31 mouse cellular contexts compared by ENCODE assay signal in the genomic region with DNA sequence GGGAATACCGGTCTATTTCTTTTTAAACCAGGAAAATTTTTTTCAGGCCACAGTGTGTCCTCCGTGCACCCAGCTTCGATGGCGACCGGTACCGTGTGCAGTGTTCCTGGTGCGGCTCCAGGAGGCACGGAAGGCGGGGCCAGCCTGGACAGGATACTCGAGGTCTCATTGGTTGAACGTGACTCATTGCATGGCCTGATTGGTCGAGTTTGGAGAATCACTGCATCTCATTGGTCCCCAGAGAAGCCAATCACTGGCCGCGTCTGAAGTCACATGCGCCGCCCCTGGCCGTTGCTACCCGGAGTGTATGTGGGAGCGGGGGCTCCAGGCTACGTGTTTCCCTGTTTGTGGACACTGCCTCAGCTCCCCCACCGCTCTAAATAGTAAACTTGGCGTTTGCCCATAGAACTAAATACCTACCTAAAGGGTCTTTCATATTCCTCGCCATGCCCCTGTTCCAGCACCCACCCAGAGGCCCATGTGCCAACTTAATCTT. TPM values are rescaled to one million over a fixed set of nuclear protein-coding genes. Genes with fewer than 3 reads are reported as not detected.
A peak's percentile ranks its signal among the peaks of the same experiment; 100 is the strongest.
DNase-seq lines count a peak whose midpoint lies in the region; ATAC-seq and TF ChIP-seq lines count a peak whose summit lies in the region.
"Had no signal": no experiment of that assay in that cellular context is flagged by ENCODE, and none has a peak within 500 bp of the region (broad histone marks: within the 10 kb centered on the region; RNA-seq: fewer than 3 reads in every experiment).

No protein-coding gene starts in this region.

- DNase-seq in heart, adult 11 months = peak; percentile 81
- peak; percentile 59 for DNase-seq in R1 (ENCODE audit: low read depth, low spot score)
- DNase-seq in testis, postnatal 14 days (ENCODE audit: low spot score) = peak; percentile 96
- no peak for DNase-seq in urinary bladder, postnatal 14 days (ENCODE audit: low spot score)
- no peak for DNase-seq in layer of hippocampus, adult 2 months (ENCODE audit: low spot score in 2 of 2)
- DNase-seq: adrenal gland, adult 8-10 months; adrenal gland, postnatal 14 days; adrenal gland, postnatal 36 days; B cell, adult 2 months; cerebellum, adult 11-12 months; cerebellum, adult 2 months; cerebellum, adult 9-10 months; cerebellum, postnatal 10 days; cerebellum, postnatal 25 days had no signal

- peak; percentile 97 for TF ChIP-seq POLR2A in testis, adult 2 months (IDR thresholded peaks at IDR 0.05; ENCODE audit: control insufficient read depth, low read depth, low read length)

- no peaks in the 10 kb centered on the region for H3K9me3 ChIP-seq in heart, embryonic 12.5 days (replicated peaks)
- H3K9me3 ChIP-seq: embryonic facial prominence, embryonic 10.5 days; embryonic facial prominence, embryonic 12.5 days; forebrain, embryonic 10.5 days; forebrain, embryonic 12.5 days; G1E had no signal

- H3K4me3 ChIP-seq in heart, embryonic 12.5 days = no peak overlapping the region
- H3K4me3 ChIP-seq in testis, adult 2 months (ENCODE audit: control insufficient read depth, low read depth, low read length) = peak overlapping the region; percentile 94
- no peak overlapping the region for H3K4me3 ChIP-seq in layer of hippocampus, adult 2 months
- H3K4me3 ChIP-seq: embryonic facial prominence, embryonic 10.5 days; embryonic facial prominence, embryonic 12.5 days; forebrain, embryonic 10.5 days; forebrain, embryonic 12.5 days had no signal

- H3K4me1 ChIP-seq in heart, embryonic 12.5 days (replicated peaks) = no peaks in the 10 kb centered on the region
- H3K4me1 ChIP-seq in testis, adult 2 months (ENCODE audit: control insufficient read depth, insufficient read depth, low read length) = peaks cover 4% of the 10 kb centered on the region; the same call in 1 of the 2 replicates
- H3K4me1 ChIP-seq: embryonic facial prominence, embryonic 10.5 days; embryonic facial prominence, embryonic 12.5 days; forebrain, embryonic 10.5 days; forebrain, embryonic 12.5 days had no signal

- H3K9ac ChIP-seq in heart, embryonic 12.5 days = no peak overlapping the region
- H3K9ac ChIP-seq: embryonic facial prominence, embryonic 12.5 days; forebrain, embryonic 12.5 days had no signal

- WGBS in heart, embryonic 12.5 days = 86% methylated on average over 23 of the region's 23 CpGs

- no peaks in the 10 kb centered on the region for H3K36me3 ChIP-seq in heart, embryonic 12.5 days
- H3K36me3 ChIP-seq in testis, adult 2 months (ENCODE audit: control insufficient read depth, insufficient read depth, low read length) = peaks cover 6% of the 10 kb centered on the region
- H3K36me3 ChIP-seq: embryonic facial prominence, embryonic 10.5 days; embryonic facial prominence, embryonic 12.5 days; forebrain, embryonic 10.5 days; forebrain, embryonic 12.5 days; G1E had no signal

- no peak overlapping the region for H3K27ac ChIP-seq in heart, embryonic 12.5 days (ENCODE audit: poor library complexity, severe bottlenecking)
- peak overlapping the region; percentile 99 for H3K27ac ChIP-seq in testis, adult 2 months (ENCODE audit: control insufficient read depth, insufficient read depth, low read depth, low read length)
- H3K27ac ChIP-seq in layer of hippocampus, adult 2 months = no peak overlapping the region
- H3K27ac ChIP-seq: embryonic facial prominence, embryonic 10.5 days; embryonic facial prominence, embryonic 12.5 days; forebrain, embryonic 10.5 days; forebrain, embryonic 12.5 days had no signal

- no peak overlapping the region for H3K4me2 ChIP-seq in heart, embryonic 12.5 days
- H3K4me2 ChIP-seq: embryonic facial prominence, embryonic 12.5 days; forebrain, embryonic 12.5 days had no signal

- ATAC-seq in heart, embryonic 12.5 days (ENCODE audit: insufficient number of reproducible peaks, low FRiP score) = no peak
- ATAC-seq in erythroid progenitor cell, adult 5-6 weeks (replicated peaks; ENCODE audit: low FRiP score, poor library complexity, severe bottlenecking) = no peak
- ATAC-seq: activated CD4-positive, CD25-positive, alpha-beta regulatory T cell, adult 4 months; CD4-positive, CD25-positive, alpha-beta regulatory T cell, adult 4 months; forebrain, embryonic 14.5 days; forebrain, embryonic 16.5 days; Patski had no signal

- no peak for TF ChIP-seq CTCF in testis, adult 2 months (IDR thresholded peaks at IDR 0.05; ENCODE audit: control insufficient read depth, insufficient read depth, insufficient replicate concordance, low read depth, low read length)
- TF ChIP-seq CTCF in layer of hippocampus, adult 2 months (conservative IDR thresholded peaks at IDR 0.05) = no peak

- 0 out of 2 replicates have a peak, but pooled peaks cover 5% of the 10 kb centered on the region for H3K27me3 ChIP-seq in heart, embryonic 12.5 days (replicated peaks)
- no peaks in the 10 kb centered on the region for H3K27me3 ChIP-seq in testis, adult 2 months (ENCODE audit: control insufficient read depth, insufficient read depth, low read length)
- H3K27me3 ChIP-seq: embryonic facial prominence, embryonic 12.5 days; forebrain, embryonic 12.5 days had no signal

RNA-seq across cellular contexts. Expression of a gene that starts 4.5 kb away (rescaled TPM):
- polyA plus RNA-seq in heart, embryonic 12.5 days (2016; fragmentation: Nextera tagmentation; extraction: Ambion mirVana) = not detected in 2 replicates
- polyA plus RNA-seq in testis, adult 2 months (2012; rRNA removed) = 418 and 545 TPM in 2 replicates
- total RNA-seq in layer of hippocampus, adult 2 months (2021) = not detected
- not detected in 2 replicates for total RNA-seq in erythroid progenitor cell, adult 5-6 weeks (2015; ENCODE audit: low replicate concordance)
- not detected in 2 replicates for total RNA-seq in erythroid progenitor cell, adult 5-6 weeks (2017; ENCODE audit: low replicate concordance)
- total RNA-seq: adrenal gland, adult 18-20 months; adrenal gland, adult 8-10 months; adrenal gland, postnatal 14 days; adrenal gland, postnatal 36 days; CH12.LX had no signal
- polyA plus RNA-seq: activated CD4-positive, CD25-positive, alpha-beta regulatory T cell, adult 4 months; CD4-positive, CD25-positive, alpha-beta regulatory T cell, adult 4 months; cerebellum, adult 2 months; cortical plate, adult 2 months; embryonic facial prominence, embryonic 10.5 days; embryonic facial prominence, embryonic 12.5 days; embryonic facial prominence, embryonic 14.5 days; forebrain, embryonic 10.5 days; forebrain, embryonic 12.5 days; forebrain, embryonic 14.5 days; forebrain, embryonic 16.5 days; G1E; Patski had no signal

RNA-seq across cellular contexts. Expression of a gene that starts 35.6 kb away (rescaled TPM):
- polyA plus RNA-seq in heart, embryonic 12.5 days (2016; fragmentation: Nextera tagmentation; extraction: Ambion mirVana) = 0.10 and 0.15 TPM in 2 replicates
- 0.06 and 0.16 TPM in 2 replicates for polyA plus RNA-seq in testis, adult 2 months (2012; rRNA removed)
- total RNA-seq in layer of hippocampus, adult 2 months (2021) = under 1 TPM; 0.51 to 0.56 TPM
- not detected in 2 replicates for total RNA-seq in erythroid progenitor cell, adult 5-6 weeks (2015; ENCODE audit: low replicate concordance)
- not detected in 2 replicates for total RNA-seq in erythroid progenitor cell, adult 5-6 weeks (2017; ENCODE audit: low replicate concordance)
- total RNA-seq: CH12.LX, G1E had no signal
- polyA plus RNA-seq: activated CD4-positive, CD25-positive, alpha-beta regulatory T cell, adult 4 months; CD4-positive, CD25-positive, alpha-beta regulatory T cell, adult 4 months; cortical plate, adult 2 months; G1E; Patski had no signal

RNA-seq across cellular contexts. Expression of a gene that starts 37.0 kb away (rescaled TPM):
- not detected in 2 replicates for polyA plus RNA-seq in heart, embryonic 12.5 days (2016; fragmentation: Nextera tagmentation; extraction: Ambion mirVana)
- polyA plus RNA-seq in testis, adult 2 months (2012; rRNA removed) = 97.9 and 114 TPM in 2 replicates
- not detected for total RNA-seq in layer of hippocampus, adult 2 months (2021)
- total RNA-seq in erythroid progenitor cell, adult 5-6 weeks (2015; ENCODE audit: low replicate concordance) = not detected in 2 replicates
- total RNA-seq in erythroid progenitor cell, adult 5-6 weeks (2017; ENCODE audit: low replicate concordance) = not detected in 2 replicates
- total RNA-seq: adrenal gland, adult 18-20 months; adrenal gland, adult 8-10 months; adrenal gland, postnatal 14 days; adrenal gland, postnatal 36 days; CH12.LX; G1E had no signal
- polyA plus RNA-seq: activated CD4-positive, CD25-positive, alpha-beta regulatory T cell, adult 4 months; CD4-positive, CD25-positive, alpha-beta regulatory T cell, adult 4 months; cerebellum, adult 2 months; cortical plate, adult 2 months; embryonic facial prominence, embryonic 10.5 days; embryonic facial prominence, embryonic 12.5 days; embryonic facial prominence, embryonic 14.5 days; forebrain, embryonic 10.5 days; forebrain, embryonic 12.5 days; forebrain, embryonic 14.5 days; forebrain, embryonic 16.5 days; G1E; Patski had no signal

RNA-seq across cellular contexts. Expression of a gene that starts 54.7 kb away (rescaled TPM):
- polyA plus RNA-seq in heart, embryonic 12.5 days (2016; fragmentation: Nextera tagmentation; extraction: Ambion mirVana) = not detected in 2 replicates
- 57.3 and 81.2 TPM in 2 replicates for polyA plus RNA-seq in testis, adult 2 months (2012; rRNA removed)
- total RNA-seq in layer of hippocampus, adult 2 months (2021) = not detected
- not detected in 2 replicates for total RNA-seq in erythroid progenitor cell, adult 5-6 weeks (2015; ENCODE audit: low replicate concordance)
- not detected in 2 replicates for total RNA-seq in erythroid progenitor cell, adult 5-6 weeks (2017; ENCODE audit: low replicate concordance)
- total RNA-seq: adrenal gland, adult 18-20 months; adrenal gland, adult 8-10 months; adrenal gland, postnatal 14 days; adrenal gland, postnatal 36 days; CH12.LX; G1E had no signal
- polyA plus RNA-seq: activated CD4-positive, CD25-positive, alpha-beta regulatory T cell, adult 4 months; CD4-positive, CD25-positive, alpha-beta regulatory T cell, adult 4 months; cerebellum, adult 2 months; cortical plate, adult 2 months; embryonic facial prominence, embryonic 10.5 days; embryonic facial prominence, embryonic 12.5 days; embryonic facial prominence, embryonic 14.5 days; forebrain, embryonic 10.5 days; forebrain, embryonic 12.5 days; forebrain, embryonic 14.5 days; forebrain, embryonic 16.5 days; G1E; Patski had no signal

Comparison
In these comparisons a context has a peak if more than half of its experiments do, and no peak if none do; other contexts are left out.
1. DNase-seq: peak in heart, adult 11 months (single experiment), R1 (single experiment) and testis, postnatal 14 days (single experiment); none in urinary bladder, postnatal 14 days (single experiment) and layer of hippocampus, adult 2 months (0 of 2).